In the genomic region with DNA sequence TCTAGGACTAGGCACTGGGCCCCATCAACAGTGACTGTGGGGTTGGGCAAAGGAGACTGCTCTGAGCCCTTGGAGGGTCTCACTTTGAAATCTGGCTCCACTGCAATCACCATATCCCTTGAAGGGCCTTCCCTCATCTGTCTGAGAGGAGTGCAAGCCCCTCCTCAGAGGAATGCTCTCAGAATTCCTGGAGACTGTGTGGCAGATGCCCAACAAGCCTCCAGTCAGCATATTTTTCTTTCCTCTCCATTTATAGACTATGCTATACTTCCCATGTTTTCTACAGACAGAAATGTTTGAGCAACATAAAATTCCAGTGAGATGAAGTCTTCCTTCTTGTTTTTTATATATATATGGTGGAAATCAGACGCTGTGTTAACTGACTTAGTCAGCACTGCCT, we compare ENCODE assay signal across 26 mouse cellular contexts.
"Had no signal": no experiment of that assay in that cellular context is flagged by ENCODE, and none has a peak within 500 bp of the region (broad histone marks: within the 10 kb centered on the region; RNA-seq: fewer than 3 reads in every experiment).

No protein-coding gene starts in this region.

- H3K9me3 ChIP-seq: heart, embryonic 10.5 days; heart, embryonic 12.5 days; heart, embryonic 15.5 days; hindbrain, embryonic 13.5 days; hindbrain, embryonic 15.5 days; kidney, embryonic 15.5 days; limb, embryonic 13.5 days; limb, embryonic 15.5 days; liver, embryonic 12.5 days had no signal

- H3K9ac ChIP-seq: heart, embryonic 12.5 days; heart, embryonic 15.5 days; hindbrain, embryonic 13.5 days; hindbrain, embryonic 15.5 days; kidney, embryonic 15.5 days; limb, embryonic 13.5 days; limb, embryonic 15.5 days; liver, embryonic 12.5 days; liver, embryonic 14.5 days had no signal

- H3K27me3 ChIP-seq: heart, embryonic 12.5 days; heart, embryonic 15.5 days; hindbrain, embryonic 13.5 days; hindbrain, embryonic 15.5 days; kidney, embryonic 15.5 days; limb, embryonic 13.5 days; limb, embryonic 15.5 days had no signal

- H3K4me3 ChIP-seq: heart, embryonic 10.5 days; heart, embryonic 12.5 days; heart, embryonic 15.5 days; hindbrain, embryonic 13.5 days; hindbrain, embryonic 15.5 days; kidney, embryonic 15.5 days; limb, embryonic 13.5 days; limb, embryonic 15.5 days; liver, embryonic 12.5 days had no signal

- H3K27ac ChIP-seq: heart, embryonic 10.5 days; heart, embryonic 15.5 days; hindbrain, embryonic 13.5 days; hindbrain, embryonic 15.5 days; hindbrain, postnatal 0 days; kidney, embryonic 15.5 days; kidney, postnatal 0 days; limb, embryonic 13.5 days; limb, embryonic 15.5 days; liver, embryonic 12.5 days; liver, embryonic 14.5 days had no signal

- ATAC-seq: hindbrain, postnatal 0 days; intestine, embryonic 16.5 days; liver, embryonic 12.5 days had no signal

- DNase-seq: gastrocnemius, postnatal 14 days; gastrocnemius, postnatal 36 days; heart, adult 11 months; heart, postnatal 14 days; heart, postnatal 36 days; kidney, adult 11 months; kidney, adult 2 months; kidney, adult 9 months; kidney, postnatal 14 days; kidney, postnatal 36 days; layer of hippocampus, adult 9-11 months; layer of hippocampus, postnatal 36 days; left cerebral cortex, postnatal 4 days had no signal

- H3K36me3 ChIP-seq: heart, embryonic 10.5 days; heart, embryonic 12.5 days; heart, embryonic 15.5 days; hindbrain, embryonic 13.5 days; hindbrain, embryonic 15.5 days; kidney, embryonic 15.5 days; limb, embryonic 13.5 days; limb, embryonic 15.5 days; liver, embryonic 12.5 days had no signal

- H3K4me2 ChIP-seq: heart, embryonic 12.5 days; heart, embryonic 15.5 days; hindbrain, embryonic 13.5 days; hindbrain, embryonic 15.5 days; kidney, embryonic 15.5 days; limb, embryonic 13.5 days; limb, embryonic 15.5 days; liver, embryonic 12.5 days had no signal
